Mouse (Mus musculus): ENCODE measurements around the gene Prkcd. TPM values are rescaled to one million over a fixed set of nuclear protein-coding genes. Genes with fewer than 3 reads are reported as not detected.

Prkcd gene
- total RNA-seq (2014; rRNA removed): 26.2 and 26.8 TPM in 2 replicates
- 19.6 and 20.4 TPM in 2 replicates for polyA plus RNA-seq (2015; fragmentation: Nextera tagmentation; extraction: Ambion mirVana)

DNA sequence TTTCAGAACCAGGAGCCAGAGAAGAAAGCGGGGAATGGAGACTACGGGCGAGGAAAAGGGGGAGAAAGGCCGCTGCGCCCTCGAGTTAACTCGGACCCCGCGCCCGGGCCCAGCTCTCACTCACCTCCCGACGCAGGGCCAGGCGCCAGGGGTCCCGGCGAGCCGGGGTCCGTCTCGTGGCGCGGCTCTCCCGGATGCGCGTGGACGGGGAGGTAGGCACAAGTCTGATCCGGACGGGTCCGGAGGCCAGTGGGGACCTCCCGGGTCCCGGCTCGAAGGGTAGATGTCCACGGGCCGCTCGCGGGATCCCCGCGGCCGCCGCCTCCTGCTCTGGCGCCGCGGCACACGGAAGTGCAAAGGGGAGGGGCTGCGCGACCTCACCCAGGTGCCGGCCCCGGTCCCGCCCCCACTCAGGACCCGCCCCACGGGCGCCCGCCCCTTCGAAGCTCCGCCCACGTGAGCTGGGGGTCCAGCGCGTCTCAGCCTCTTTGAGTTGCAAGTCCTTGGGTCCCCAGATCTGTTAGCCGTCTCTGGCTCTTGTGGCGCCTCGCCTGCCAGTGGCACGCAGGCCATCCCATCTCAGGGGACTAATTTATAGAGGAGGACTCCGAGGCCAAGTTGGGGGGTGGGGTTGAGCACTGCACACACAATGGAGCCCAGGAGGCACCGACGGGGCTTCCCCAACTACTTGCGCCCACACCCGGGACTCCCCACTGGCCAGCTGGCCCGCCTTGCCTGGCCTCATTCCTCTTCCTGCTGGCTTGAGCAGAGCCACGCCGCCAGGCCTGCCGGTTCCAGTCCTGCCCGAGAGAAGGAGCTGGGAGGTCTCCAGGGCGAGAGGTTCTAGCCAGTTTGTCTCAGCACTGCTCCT, at the start of gene Prkcd:
Gene Prkcd, minus strand, starts transcription at position 355 of the 871 bp plus-strand sequence.
- Histone ChIP-seq H3K4me2 (ENCODE audit: low read depth, low read length) (peak within 1 kb of the TSS; percentile 62), H3K9ac (replicated peaks; ENCODE audit: low read length) (peak within 1 kb of the TSS; percentile 50), H3K9me3 (ENCODE audit: low read length) (no peaks in the 10 kb centered on the region), H3K27ac (peak within 1 kb of the TSS; percentile 58), H3K27me3 (ENCODE audit: insufficient read depth, low read length) (no peaks in the 10 kb centered on the region), H3K4me1 (ENCODE audit: insufficient read depth, low read length) (peaks cover 4% of the 10 kb centered on the region; the same call in 1 of the 2 replicates), H3K4me3 (ENCODE audit: low read length) (peak within 1 kb of the TSS; percentile 47), H3K36me3 (ENCODE audit: insufficient read depth, low read length) (no peaks in the 10 kb centered on the region)
- no peak for TF ChIP-seq CTCF (IDR thresholded peaks at IDR 0.05; ENCODE audit: low read depth)
- under 1% methylated on average over 64 of the region's 71 CpGs for WGBS
- ATAC-seq (peak; percentile 62), DNase-seq (ENCODE audit: low spot score) (peak; percentile 62)

DNA sequence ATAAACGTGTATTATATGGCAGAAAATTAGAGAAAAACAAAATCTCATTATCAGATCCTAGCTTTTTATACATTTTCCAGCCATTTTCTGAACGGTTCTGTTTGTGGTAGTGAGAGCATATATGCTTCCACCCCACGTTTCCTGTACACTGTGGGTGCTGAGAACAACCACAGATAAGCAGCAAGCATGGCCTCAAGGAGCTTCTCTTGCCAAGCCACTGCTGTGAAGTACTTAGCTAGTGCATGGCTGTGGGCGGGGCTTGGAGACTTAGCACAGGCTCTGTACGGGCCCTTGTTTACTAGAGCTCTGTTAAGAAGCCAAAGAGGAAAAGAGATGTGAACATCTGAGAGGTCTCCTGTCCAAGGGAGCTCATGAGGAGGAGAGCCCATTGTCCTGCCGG, 48.9 kb upstream of the Prkcd start:
- Histone ChIP-seq H3K9me3 (ENCODE audit: low read length) (no peaks in the 10 kb centered on the region), H3K36me3 (ENCODE audit: insufficient read depth, low read length) (peaks cover 22% of the 10 kb centered on the region; the same call in 1 of the 2 replicates), H3K4me2 (ENCODE audit: low read depth, low read length) (no peak overlapping the region), H3K4me1 (ENCODE audit: insufficient read depth, low read length) (no peaks in the 10 kb centered on the region), H3K27me3 (ENCODE audit: insufficient read depth, low read length) (no peaks in the 10 kb centered on the region), H3K4me3 (ENCODE audit: low read length) (no peak overlapping the region), H3K27ac (no peak overlapping the region), H3K9ac (replicated peaks; ENCODE audit: low read length) (no peak overlapping the region)
- no peak for ATAC-seq
- 67% methylated on average over 6 of the region's 6 CpGs for WGBS
- TF ChIP-seq CTCF (IDR thresholded peaks at IDR 0.05; ENCODE audit: low read depth): no peak
- no peak for DNase-seq (ENCODE audit: low spot score)

DNA sequence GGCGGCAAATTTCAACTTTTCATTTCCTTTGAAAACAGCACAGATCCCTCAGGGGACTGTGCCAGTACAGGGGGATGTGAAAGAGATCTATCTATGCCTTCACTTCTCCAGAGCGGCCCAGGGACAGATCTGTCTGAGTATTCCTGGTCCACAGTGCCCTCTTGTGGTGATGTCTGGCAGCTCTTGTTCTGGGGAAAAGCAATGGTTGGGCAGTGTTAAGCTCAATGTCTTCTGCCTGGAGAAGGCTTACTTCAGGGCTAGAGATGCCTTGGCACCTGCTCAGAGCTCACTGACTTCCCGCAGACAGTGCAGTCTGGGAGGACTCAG, 45.9 kb upstream of the Prkcd start:
- DNase-seq (ENCODE audit: low spot score) (peak; percentile 93), ATAC-seq (peak; percentile 96)
- Histone ChIP-seq H3K27me3 (ENCODE audit: insufficient read depth, low read length) (no peaks in the 10 kb centered on the region), H3K36me3 (ENCODE audit: insufficient read depth, low read length) (peaks cover 28% of the 10 kb centered on the region), H3K27ac (no peak overlapping the region), H3K9ac (replicated peaks; ENCODE audit: low read length) (no peak overlapping the region), H3K9me3 (ENCODE audit: low read length) (no peaks in the 10 kb centered on the region), H3K4me1 (ENCODE audit: insufficient read depth, low read length) (no peaks in the 10 kb centered on the region), H3K4me2 (ENCODE audit: low read depth, low read length) (no peak overlapping the region), H3K4me3 (ENCODE audit: low read length) (no peak overlapping the region)
- WGBS: 8% methylated on average over 3 of the region's 3 CpGs
- peak; percentile 96 for TF ChIP-seq CTCF (IDR thresholded peaks at IDR 0.05; ENCODE audit: low read depth)

DNA sequence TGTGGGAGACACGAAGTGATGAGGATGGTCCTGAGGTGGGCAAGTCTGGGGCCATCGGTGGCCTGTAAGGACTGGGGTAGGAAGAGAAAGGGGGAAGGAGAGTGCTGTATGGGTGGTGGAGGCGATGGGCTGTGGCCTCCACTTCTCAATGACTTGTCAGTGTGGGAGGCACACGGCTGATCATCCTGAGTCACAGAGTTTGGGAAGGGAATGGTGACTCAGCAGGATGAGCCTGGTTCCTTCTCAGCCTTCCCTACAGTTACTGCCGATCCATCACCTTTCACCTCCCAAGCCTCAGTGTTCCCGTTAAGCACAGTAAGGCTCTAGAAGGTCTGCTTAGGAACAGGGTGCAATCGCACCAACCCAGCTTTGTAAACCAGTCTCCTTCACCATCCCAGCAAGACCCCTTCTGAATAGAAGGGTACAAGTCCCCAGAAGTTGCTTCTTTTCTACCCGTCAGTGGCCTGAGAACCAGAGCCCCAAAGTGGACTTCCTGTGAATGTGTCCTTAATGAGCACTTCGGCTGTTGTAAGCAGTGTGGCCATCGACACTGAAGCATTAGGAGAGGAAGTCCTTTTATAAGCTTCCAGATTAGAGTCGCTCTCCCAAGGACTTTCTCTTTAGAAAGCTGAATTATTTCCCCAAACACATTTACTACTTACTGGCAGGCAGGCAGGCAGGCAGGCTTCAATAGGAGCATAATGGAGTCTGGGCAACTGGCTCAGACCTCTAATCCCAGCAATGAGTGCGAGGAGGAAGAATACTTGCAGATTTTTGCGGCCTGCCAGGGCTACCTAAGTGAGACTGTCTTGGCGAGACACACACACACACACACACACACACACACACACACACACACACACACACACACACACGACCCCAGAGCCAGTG, 45.3 kb upstream of the Prkcd start:
- H3K36me3 ChIP-seq (ENCODE audit: insufficient read depth, low read length): peaks cover 31% of the 10 kb centered on the region
- DNase-seq (ENCODE audit: low spot score): no peak
- H3K9me3 ChIP-seq (ENCODE audit: low read length): no peaks in the 10 kb centered on the region
- peak; percentile 77 for ATAC-seq
- no peak for TF ChIP-seq CTCF (IDR thresholded peaks at IDR 0.05; ENCODE audit: low read depth)
- 66% methylated on average over 15 of the region's 15 CpGs for WGBS
- H3K4me1 ChIP-seq (ENCODE audit: insufficient read depth, low read length): no peaks in the 10 kb centered on the region
- H3K27me3 ChIP-seq (ENCODE audit: insufficient read depth, low read length): no peaks in the 10 kb centered on the region
- H3K4me3 ChIP-seq (ENCODE audit: low read length): no peak overlapping the region
- no peak overlapping the region for H3K9ac ChIP-seq (replicated peaks; ENCODE audit: low read length)
- peak overlapping the region; percentile 48; the same call in 1 of the 2 replicates for H3K27ac ChIP-seq
- no peak overlapping the region for H3K4me2 ChIP-seq (ENCODE audit: low read depth, low read length)

DNA sequence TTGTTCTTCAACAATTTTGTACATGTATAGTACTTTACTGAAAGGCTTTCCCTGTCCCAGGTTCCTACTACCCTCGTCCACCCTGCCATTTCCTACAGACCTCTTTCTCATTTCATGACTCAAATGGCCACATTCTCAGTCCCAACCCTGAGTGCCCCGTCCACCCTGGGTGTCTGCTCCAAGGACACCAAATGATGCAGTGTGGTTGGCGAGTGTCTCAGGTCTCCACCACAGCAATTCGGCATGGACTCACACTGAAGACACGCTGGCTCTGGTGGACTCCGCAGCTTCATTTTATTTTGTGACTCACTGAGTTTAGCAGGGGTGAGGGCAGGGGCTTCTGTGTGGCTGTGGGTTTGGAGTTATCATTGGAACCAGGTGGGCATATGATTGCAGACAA, 44.2 kb upstream of the Prkcd start:
- Histone ChIP-seq H3K4me2 (ENCODE audit: low read depth, low read length) (no peak overlapping the region), H3K4me1 (ENCODE audit: insufficient read depth, low read length) (no peaks in the 10 kb centered on the region), H3K27me3 (ENCODE audit: insufficient read depth, low read length) (no peaks in the 10 kb centered on the region), H3K4me3 (ENCODE audit: low read length) (no peak overlapping the region), H3K9ac (replicated peaks; ENCODE audit: low read length) (no peak overlapping the region), H3K27ac (no peak overlapping the region), H3K36me3 (ENCODE audit: insufficient read depth, low read length) (peaks cover 27% of the 10 kb centered on the region), H3K9me3 (ENCODE audit: low read length) (no peaks in the 10 kb centered on the region)
- ATAC-seq (no peak), DNase-seq (ENCODE audit: low spot score) (no peak)
- WGBS: 93% methylated on average over 6 of the region's 6 CpGs
- no peak for TF ChIP-seq CTCF (IDR thresholded peaks at IDR 0.05; ENCODE audit: low read depth)

DNA sequence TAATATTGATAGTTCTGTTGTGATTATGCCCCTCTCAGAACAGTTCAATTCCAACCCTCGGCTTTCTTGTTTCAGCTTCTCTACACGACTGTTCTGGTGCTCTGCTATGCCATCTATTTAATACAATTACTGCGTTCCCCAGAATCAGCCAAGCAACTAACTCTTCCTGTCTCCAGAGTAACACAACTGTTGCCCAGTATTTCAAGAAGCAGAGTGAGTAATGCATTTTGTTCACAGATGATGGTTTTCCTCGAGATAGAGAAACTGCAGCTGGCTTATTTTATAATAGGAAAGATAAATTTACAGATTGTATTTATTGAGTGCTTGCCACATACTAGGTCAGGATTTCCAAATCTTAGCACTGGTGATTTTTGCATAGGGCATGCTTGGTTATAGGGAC, 40.6 kb upstream of the Prkcd start:
- no peak overlapping the region for H3K4me3 ChIP-seq (ENCODE audit: low read length)
- no peak overlapping the region for H3K9ac ChIP-seq (replicated peaks; ENCODE audit: low read length)
- no peaks in the 10 kb centered on the region for H3K4me1 ChIP-seq (ENCODE audit: insufficient read depth, low read length)
- WGBS: 84% methylated on average over 4 of the region's 4 CpGs
- H3K27me3 ChIP-seq (ENCODE audit: insufficient read depth, low read length): no peaks in the 10 kb centered on the region
- TF ChIP-seq CTCF (IDR thresholded peaks at IDR 0.05; ENCODE audit: low read depth): no peak
- ATAC-seq: no peak
- DNase-seq (ENCODE audit: low spot score): no peak
- H3K4me2 ChIP-seq (ENCODE audit: low read depth, low read length): no peak overlapping the region
- H3K9me3 ChIP-seq (ENCODE audit: low read length): no peaks in the 10 kb centered on the region
- no peak overlapping the region for H3K27ac ChIP-seq
- H3K36me3 ChIP-seq (ENCODE audit: insufficient read depth, low read length): peaks cover 42% of the 10 kb centered on the region
